Mouse (Mus musculus) intestine, embryonic 14.5 days (tissue): ENCODE results near the gene Ndufa8. TPM values are rescaled to one million over a fixed set of nuclear protein-coding genes. Genes with fewer than 3 reads are reported as not detected.
A peak's percentile ranks its signal among the peaks of the same experiment; 100 is the strongest.

Experiments used
- ATAC-seq: fragments of 200-750 bp; cut with Nextera tagmentation; replicated peaks from 2 replicates; pipeline ENCODE4 v1.8.0; 2017; ENCODE audit warnings: low read depth, moderate number of reproducible peaks, moderate TSS enrichment, moderate library complexity; ENCODE audit not compliant: low FRiP score, low TSS enrichment
- DNase-seq: peaks from one replicate; pipeline ENCODE4 v3.0.0-alpha.2; 2018; ENCODE audit warnings: low spot score
- H3K27ac ChIP-seq: fragments of 300-500 bp; sonication (generic); 2 replicates; pipeline ENCODE4 v1.5.1; 2014; ENCODE audit warnings: low read depth, mild to moderate bottlenecking, control low read depth
- H3K27me3 ChIP-seq: fragments of 300-500 bp; sonication (generic); replicated peaks from 2 replicates; pipeline ENCODE4 v1.6.1; 2014; ENCODE audit warnings: low read length, control low read depth; ENCODE audit not compliant: control insufficient read depth, insufficient read depth
- H3K36me3 ChIP-seq: fragments of 300-500 bp; sonication (generic); 2 replicates; pipeline ENCODE4 v1.6.1; 2014; ENCODE audit warnings: low read length, control low read depth; ENCODE audit not compliant: control insufficient read depth, insufficient read depth
- H3K4me1 ChIP-seq: fragments of 300-500 bp; sonication (generic); replicated peaks from 2 replicates; pipeline ENCODE4 v1.6.1; 2014; ENCODE audit warnings: low read length, control low read depth, mixed read lengths; ENCODE audit not compliant: control insufficient read depth, insufficient read depth
- H3K4me2 ChIP-seq: fragments of 300-500 bp; sonication (generic); 2 replicates; pipeline ENCODE4 v1.6.1; 2014; ENCODE audit warnings: low read length
- H3K4me3 ChIP-seq: fragments of 300-500 bp; sonication (generic); 2 replicates; pipeline ENCODE4 v1.5.1; 2014; ENCODE audit warnings: low read depth, low read length, control low read depth, mixed read lengths
- H3K9ac ChIP-seq: fragments of 300-500 bp; sonication (generic); 2 replicates; pipeline ENCODE4 v1.6.1; 2014; ENCODE audit warnings: mild to moderate bottlenecking, low read length
- H3K9me3 ChIP-seq: fragments of 300-500 bp; sonication (generic); 2 replicates; pipeline ENCODE4 v1.6.1; 2016; ENCODE audit warnings: low read length, control low read depth; ENCODE audit not compliant: control insufficient read depth
- WGBS: fragments of 180-500 bp; shearing (Covaris S2); extraction: QIAGEN DNeasy Blood & Tissue Kit; methylation state at CpG from one replicate; pipeline ENCODE4 v1.1.7; 2014; 5-methylcytosine and 5-hydroxymethylcytosine counted together
- polyA plus RNA-seq: library from polyadenylated mRNA; unstranded; fragments of >200 nt; fragmentation: Nextera tagmentation; extraction: Ambion mirVana; gene quantifications from 2 replicates; pipeline ENCODE4 v1.2.1, GENCODE M21; 2014

Gene Ndufa8
- polyA plus RNA-seq: 273 and 289 TPM in 2 replicates

GRCm38 (mm10) chr2:36048748-36049566 lies at the start of gene Ndufa8, which contains the start of gene Morn5:
Ndufa8 (minus strand) TSS chr2:36049406.
Morn5 (plus strand) TSS chr2:36049458.
- H3K36me3 ChIP-seq: peaks cover 13% of the 10 kb centered on the region
- no peak within 1 kb of the TSS for H3K27ac ChIP-seq
- H3K4me1 ChIP-seq: peaks cover 9% of the 10 kb centered on the region
- H3K4me2 ChIP-seq: peak within 1 kb of the TSS; percentile 84
- H3K9me3 ChIP-seq: no peaks in the 10 kb centered on the region
- ATAC-seq (peak; percentile 98), DNase-seq (peak; percentile 99)
- under 1% methylated on average over 44 of the region's 44 CpGs for WGBS
- peak within 1 kb of the TSS; percentile 77 for H3K9ac ChIP-seq
- H3K27me3 ChIP-seq: no peaks in the 10 kb centered on the region
- peak within 1 kb of the TSS; percentile 97 for H3K4me3 ChIP-seq

GRCm38 (mm10) chr2:36098021-36098420 lies 48.8 kb upstream of the Ndufa8 start:
- H3K4me3 ChIP-seq: no peak overlapping the region
- ATAC-seq (no peak), DNase-seq (no peak)
- WGBS: 6% methylated on average over 5 of the region's 5 CpGs
- H3K9ac ChIP-seq: no peak overlapping the region
- H3K27ac ChIP-seq: no peak overlapping the region
- H3K9me3 ChIP-seq: no peaks in the 10 kb centered on the region
- no peaks in the 10 kb centered on the region for H3K36me3 ChIP-seq
- H3K27me3 ChIP-seq: peaks cover 100% of the 10 kb centered on the region
- H3K4me2 ChIP-seq: no peak overlapping the region
- H3K4me1 ChIP-seq: peaks cover 3% of the 10 kb centered on the region; the same call in 1 of the 2 replicates

GRCm38 (mm10) chr2:36097129-36097815 lies 48.1 kb upstream of the Ndufa8 start:
- Histone ChIP-seq H3K36me3 (no peaks in the 10 kb centered on the region), H3K4me2 (no peak overlapping the region), H3K9ac (no peak overlapping the region), H3K27me3 (peaks cover 100% of the 10 kb centered on the region), H3K27ac (no peak overlapping the region), H3K4me1 (peaks cover 3% of the 10 kb centered on the region; the same call in 1 of the 2 replicates), H3K4me3 (no peak overlapping the region), H3K9me3 (no peaks in the 10 kb centered on the region)
- 5% methylated on average over 18 of the region's 18 CpGs for WGBS
- DNase-seq: peak; percentile 77
- ATAC-seq: no peak

- Histone ChIP-seq H3K36me3 (no peaks in the 10 kb centered on the region), H3K4me2 (no peak overlapping the region), H3K27me3 (peaks cover 100% of the 10 kb centered on the region), H3K27ac (no peak overlapping the region), H3K4me3 (no peak overlapping the region), H3K9ac (no peak overlapping the region), H3K9me3 (no peaks in the 10 kb centered on the region), H3K4me1 (peaks cover 11% of the 10 kb centered on the region; the same call in 1 of the 2 replicates)
- ATAC-seq (no peak), DNase-seq (peak; percentile 64)
- 7% methylated on average over 31 of the region's 31 CpGs for WGBS
These were observed 44.8 kb upstream of the Ndufa8 start for GRCm38 (mm10) chr2:36093914-36094475.

GRCm38 (mm10) chr2:36093301-36093700 lies 44.1 kb upstream of the Ndufa8 start:
- Histone ChIP-seq H3K4me2 (no peak overlapping the region), H3K4me3 (no peak overlapping the region), H3K4me1 (peaks cover 11% of the 10 kb centered on the region; the same call in 1 of the 2 replicates), H3K9ac (no peak overlapping the region), H3K27me3 (peaks cover 100% of the 10 kb centered on the region), H3K27ac (no peak overlapping the region), H3K36me3 (no peaks in the 10 kb centered on the region), H3K9me3 (no peaks in the 10 kb centered on the region)
- 19% methylated on average over 7 of the region's 7 CpGs for WGBS
- DNase-seq: no peak
- ATAC-seq: no peak

- Histone ChIP-seq H3K4me3 (no peak overlapping the region), H3K4me2 (no peak overlapping the region)
- ATAC-seq: no peak
These were observed 43.5 kb upstream of the Ndufa8 start for GRCm38 (mm10) chr2:36092748-36093147.

GRCm38 (mm10) chr2:36090853-36091741 lies 41.9 kb upstream of the Ndufa8 start:
- peaks cover 98% of the 10 kb centered on the region for H3K27me3 ChIP-seq
- no peaks in the 10 kb centered on the region for H3K9me3 ChIP-seq
- H3K4me1 ChIP-seq: peaks cover 11% of the 10 kb centered on the region; the same call in 1 of the 2 replicates
- WGBS: 4% methylated on average over 70 of the region's 70 CpGs
- peak; percentile 85 for ATAC-seq
- no peak overlapping the region for H3K9ac ChIP-seq
- no peaks in the 10 kb centered on the region for H3K36me3 ChIP-seq
- no peak overlapping the region for H3K27ac ChIP-seq
- H3K4me3 ChIP-seq: peak overlapping the region; percentile 39
- peak overlapping the region; percentile 78 for H3K4me2 ChIP-seq
- DNase-seq: peak; percentile 89

More at GRCm38 (mm10) chr2:36092748-36093147, 43.5 kb upstream of the Ndufa8 start:
- Histone ChIP-seq H3K9me3 (no peaks in the 10 kb centered on the region), H3K4me1 (peaks cover 11% of the 10 kb centered on the region; the same call in 1 of the 2 replicates), H3K27ac (no peak overlapping the region), H3K27me3 (peaks cover 99% of the 10 kb centered on the region), H3K9ac (no peak overlapping the region), H3K36me3 (no peaks in the 10 kb centered on the region)
- 5% methylated on average over 4 of the region's 4 CpGs for WGBS
- DNase-seq: peak; percentile 59

- no peak overlapping the region for H3K9ac ChIP-seq
- peaks cover 11% of the 10 kb centered on the region; the same call in 1 of the 2 replicates for H3K4me1 ChIP-seq
- H3K36me3 ChIP-seq: no peaks in the 10 kb centered on the region
- H3K4me3 ChIP-seq: no peak overlapping the region
- H3K9me3 ChIP-seq: no peaks in the 10 kb centered on the region
- no peak overlapping the region for H3K4me2 ChIP-seq
- ATAC-seq: no peak
- H3K27me3 ChIP-seq: peaks cover 79% of the 10 kb centered on the region
- DNase-seq: no peak
- 70% methylated on average over 3 of the region's 3 CpGs for WGBS
- no peak overlapping the region for H3K27ac ChIP-seq
These were observed 40.0 kb upstream of the Ndufa8 start for GRCm38 (mm10) chr2:36089190-36089589.
